14 mouse cellular contexts compared by ENCODE assay signal in genomic region chr7:65903456-65903855, GRCm38 (mm10). TPM values are rescaled to one million over a fixed set of nuclear protein-coding genes. Genes with fewer than 3 reads are reported as not detected.
DNase-seq lines count a peak whose midpoint lies in the region; ATAC-seq and TF ChIP-seq lines count a peak whose summit lies in the region.
"Had no signal": no experiment of that assay in that cellular context is flagged by ENCODE, and none has a peak within 500 bp of the region (broad histone marks: within the 10 kb centered on the region; RNA-seq: fewer than 3 reads in every experiment).

No protein-coding gene starts in this region.

- intact Hi-C loops in heart, adult 2 months (cut with DNase I), result loop anchor here (5.0 kb wide), 1 partner anchor 41 kb away; the partner anchor contains the start of gene Pcsk6

- TF ChIP-seq CTCF in heart, adult 2 months (IDR thresholded peaks at IDR 0.05), result no peak
- TF ChIP-seq CTCF in olfactory bulb, adult 2 months (IDR thresholded peaks at IDR 0.05; ENCODE audit: insufficient read depth, low read depth, low read length), result no peak

- WGBS in heart, adult 2 months, result 67% methylated on average over 6 of the region's 6 CpGs
- WGBS in heart, embryonic 11.5 days (ENCODE audit: insufficient replicate concordance), result 46% methylated on average over 6 of the region's 6 CpGs
- 87% methylated on average over 6 of the region's 6 CpGs for whole genome bisulfite sequencing in midbrain, embryonic 10.5 days
- 93% methylated on average over 6 of the region's 6 CpGs for WGBS in midbrain, embryonic 14.5 days
- 85% methylated on average over 6 of the region's 6 CpGs for WGBS in olfactory bulb, adult 2 months

- TF ChIP-seq EP300 in heart, adult 2 months (IDR thresholded peaks at IDR 0.05; ENCODE audit: insufficient read depth, low read depth, low read length), result no peak

- H3K4me2 ChIP-seq in heart, embryonic 11.5 days, result no peak overlapping the region; the same call in 1 of the 2 replicates
- no peak overlapping the region for H3K4me2 ChIP-seq in midbrain, embryonic 14.5 days (ENCODE audit: low read length)
- H3K4me2 ChIP-seq: forebrain, embryonic 13.5 days; hindbrain, embryonic 12.5 days had no signal

- no peak for DNase-seq in heart, adult 2 months
- no peak for DNase-seq in midbrain, embryonic 10.5 days (ENCODE audit: low spot score)
- no peak for DNase-seq in midbrain, embryonic 14.5 days
- DNase-seq: adrenal gland, adult 2 months; adrenal gland, postnatal 25 days had no signal

- H3K27ac ChIP-seq in heart, adult 2 months, result peak overlapping the region; percentile 42
- H3K27ac ChIP-seq in heart, embryonic 11.5 days (ENCODE audit: low read depth, low read length), result no peak overlapping the region
- 0 out of 2 replicates have a peak overlapping the region, but pooled peaks have one; percentile 25 for H3K27ac ChIP-seq in midbrain, embryonic 10.5 days (replicated peaks)
- no peak overlapping the region for H3K27ac ChIP-seq in midbrain, embryonic 14.5 days (replicated peaks; ENCODE audit: low read depth, low read length)
- peak overlapping the region; percentile 29 for H3K27ac ChIP-seq in brown adipose tissue, adult 24 weeks (replicated peaks; ENCODE audit: low read depth, low read length)
- H3K27ac ChIP-seq in olfactory bulb, adult 2 months (ENCODE audit: insufficient read depth, low read depth, low read length), result peak overlapping the region; percentile 49; the same call in 1 of the 2 replicates
- H3K27ac ChIP-seq: embryonic facial prominence, embryonic 10.5 days; forebrain, embryonic 13.5 days; hindbrain, embryonic 12.5 days had no signal

- no peak for TF ChIP-seq POLR2A in heart, adult 2 months (IDR thresholded peaks at IDR 0.05; ENCODE audit: insufficient read depth, low read depth, low read length)
- no peak for TF ChIP-seq POLR2A in olfactory bulb, adult 2 months (IDR thresholded peaks at IDR 0.05; ENCODE audit: insufficient read depth, low read depth, low read length)

- H3K4me3 ChIP-seq in heart, adult 2 months, result no peak overlapping the region
- no peak overlapping the region for H3K4me3 ChIP-seq in heart, embryonic 11.5 days (ENCODE audit: low read depth, low read length)
- no peak overlapping the region for H3K4me3 ChIP-seq in midbrain, embryonic 10.5 days
- H3K4me3 ChIP-seq in midbrain, embryonic 14.5 days (replicated peaks; ENCODE audit: low read depth, low read length), result no peak overlapping the region
- no peak overlapping the region for H3K4me3 ChIP-seq in brown adipose tissue, adult 24 weeks (ENCODE audit: insufficient read depth, low read depth, low read length)
- no peak overlapping the region for H3K4me3 ChIP-seq in olfactory bulb, adult 2 months (ENCODE audit: insufficient read depth, low read depth, low read length)
- H3K4me3 ChIP-seq: embryonic facial prominence, embryonic 10.5 days; forebrain, embryonic 13.5 days; hindbrain, embryonic 12.5 days had no signal

- 0 out of 2 replicates have a peak, but pooled peaks cover 3% of the 10 kb centered on the region for H3K36me3 ChIP-seq in heart, adult 2 months (ENCODE audit: control insufficient read depth, insufficient read depth, low read length)
- H3K36me3 ChIP-seq in heart, embryonic 11.5 days (ENCODE audit: control insufficient read depth, insufficient read depth, low read length), result no peaks in the 10 kb centered on the region
- H3K36me3 ChIP-seq in midbrain, embryonic 10.5 days, result no peaks in the 10 kb centered on the region
- H3K36me3 ChIP-seq in midbrain, embryonic 14.5 days (ENCODE audit: control insufficient read depth, insufficient read depth, low read length), result no peaks in the 10 kb centered on the region
- H3K36me3 ChIP-seq: embryonic facial prominence, embryonic 10.5 days; heart, embryonic 10.5 days; heart, embryonic 15.5 days; hindbrain, embryonic 12.5 days had no signal

- H3K9me3 ChIP-seq in heart, embryonic 11.5 days (replicated peaks; ENCODE audit: control insufficient read depth, low read length), result 0 out of 2 replicates have a peak, but pooled peaks cover 2% of the 10 kb centered on the region
- no peaks in the 10 kb centered on the region for H3K9me3 ChIP-seq in midbrain, embryonic 10.5 days (replicated peaks)
- H3K9me3 ChIP-seq in midbrain, embryonic 14.5 days (ENCODE audit: control insufficient read depth, low read length), result no peaks in the 10 kb centered on the region
- H3K9me3 ChIP-seq: embryonic facial prominence, embryonic 10.5 days; forebrain, embryonic 13.5 days; heart, embryonic 10.5 days; heart, embryonic 15.5 days; hindbrain, embryonic 12.5 days had no signal

- no peaks in the 10 kb centered on the region for H3K79me2 ChIP-seq in heart, adult 2 months (replicated peaks; ENCODE audit: control insufficient read depth, insufficient read depth, low read length)

- no peak; the same call in 1 of the 2 replicates for ATAC-seq in heart, embryonic 11.5 days (replicated peaks; ENCODE audit: insufficient number of reproducible peaks, low FRiP score, low TSS enrichment)
- no peak for ATAC-seq in midbrain, embryonic 14.5 days (ENCODE audit: low FRiP score, low TSS enrichment)
- ATAC-seq: inflammation-experienced regulatory T-cells, adult 6 months had no signal

- peaks cover 11% of the 10 kb centered on the region for H3K4me1 ChIP-seq in heart, adult 2 months (ENCODE audit: control insufficient read depth, insufficient read depth, low read length)
- peaks cover 41% of the 10 kb centered on the region for H3K4me1 ChIP-seq in heart, embryonic 11.5 days (ENCODE audit: control insufficient read depth, insufficient read depth, low read length)
- H3K4me1 ChIP-seq in midbrain, embryonic 10.5 days, result peaks cover 8% of the 10 kb centered on the region
- H3K4me1 ChIP-seq in midbrain, embryonic 14.5 days (ENCODE audit: control insufficient read depth, insufficient read depth, low read length), result peaks cover 6% of the 10 kb centered on the region; the same call in 1 of the 2 replicates
- peaks cover 2% of the 10 kb centered on the region; the same call in 1 of the 2 replicates for H3K4me1 ChIP-seq in brown adipose tissue, adult 24 weeks (ENCODE audit: control insufficient read depth, insufficient read depth, insufficient read length, low read length)
- H3K4me1 ChIP-seq in olfactory bulb, adult 2 months (ENCODE audit: control insufficient read depth, insufficient read depth, low read length), result peaks cover 14% of the 10 kb centered on the region

- H3K27me3 ChIP-seq in heart, adult 2 months (ENCODE audit: control insufficient read depth, insufficient read depth, low read length), result no peaks in the 10 kb centered on the region
- no peaks in the 10 kb centered on the region; the same call in 1 of the 2 replicates for H3K27me3 ChIP-seq in heart, embryonic 11.5 days (ENCODE audit: control insufficient read depth, insufficient read depth, low read length)
- H3K27me3 ChIP-seq in midbrain, embryonic 10.5 days (ENCODE audit: low read depth, poor library complexity, severe bottlenecking), result no peaks in the 10 kb centered on the region
- H3K27me3 ChIP-seq in midbrain, embryonic 14.5 days (ENCODE audit: control insufficient read depth, insufficient read depth, low read length), result no peaks in the 10 kb centered on the region
- H3K27me3 ChIP-seq: forebrain, embryonic 13.5 days; heart, embryonic 15.5 days; hindbrain, embryonic 12.5 days had no signal

- no peak overlapping the region for H3K9ac ChIP-seq in heart, adult 2 months (ENCODE audit: low read depth, low read length)
- H3K9ac ChIP-seq in heart, embryonic 11.5 days (ENCODE audit: low read depth, low read length), result no peak overlapping the region
- H3K9ac ChIP-seq in midbrain, embryonic 14.5 days (replicated peaks; ENCODE audit: low read length), result no peak overlapping the region
- H3K9ac ChIP-seq: forebrain, embryonic 13.5 days; heart, embryonic 15.5 days; hindbrain, embryonic 12.5 days had no signal

RNA-seq across cellular contexts. Expression of gene Pcsk6, which starts 41.9 kb away (rescaled TPM):
- 10 to 100 TPM; 36.0 to 44.0 TPM for total RNA-seq in heart, adult 2 months (2021)
- 27.9 and 41.2 TPM in 2 replicates for polyA plus RNA-seq in heart, adult 2 months (2012; rRNA removed)
- polyA plus RNA-seq in heart, embryonic 11.5 days (2014; fragmentation: Nextera tagmentation; extraction: Ambion mirVana), result 5.7 and 6.1 TPM in 2 replicates
- polyA plus RNA-seq in midbrain, embryonic 10.5 days (2016; fragmentation: Nextera tagmentation; extraction: Ambion mirVana), result 0.70 and 0.74 TPM in 2 replicates
- polyA plus RNA-seq in midbrain, embryonic 14.5 days (2014; fragmentation: Nextera tagmentation; extraction: Ambion mirVana), result 0.92 and 1.3 TPM in 2 replicates
- polyA plus RNA-seq in brown adipose tissue, adult 24 weeks (2012; ENCODE audit: insufficient read depth, insufficient read length, missing spikeins), result 33.4 and 63.6 TPM in 2 replicates
- not detected in 2 replicates for polyA plus RNA-seq in olfactory bulb, adult 2 months (2012; ENCODE audit: insufficient read depth, insufficient read length, low replicate concordance, missing spikeins)
- polyA plus RNA-seq: inflammation-experienced regulatory T-cells, adult 6 months had no signal

Comparison
In these comparisons a context has a peak if more than half of its experiments do, and no peak if none do; other contexts are left out.
1. H3K27ac ChIP-seq: peak in heart, adult 2 months (single experiment), midbrain, embryonic 10.5 days (single experiment), brown adipose tissue, adult 24 weeks (single experiment) and olfactory bulb, adult 2 months (single experiment); none in heart, embryonic 11.5 days (single experiment) and midbrain, embryonic 14.5 days (single experiment).